ENCODE assay signal across 8 mouse cellular contexts in the genomic region with DNA sequence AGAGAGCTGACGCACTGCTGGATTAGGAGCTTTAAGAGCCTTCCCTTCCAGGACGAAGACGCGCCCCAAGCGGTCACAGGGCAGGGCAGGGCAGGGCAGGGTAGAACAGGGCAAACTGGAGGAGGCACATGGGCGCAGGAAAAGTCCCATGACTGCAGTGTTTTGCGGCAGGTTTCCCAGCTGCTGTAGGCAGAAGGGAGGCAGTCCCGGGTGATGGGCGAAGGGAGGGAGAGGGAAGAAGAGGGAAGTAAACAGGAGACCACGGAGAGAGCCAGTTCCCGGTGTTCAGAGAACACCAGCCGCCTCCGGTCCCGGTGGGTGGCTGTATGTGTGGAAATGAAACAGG. TPM values are rescaled to one million over a fixed set of nuclear protein-coding genes. Genes with fewer than 3 reads are reported as not detected.
DNase-seq lines count a peak whose midpoint lies in the region; ATAC-seq lines count a peak whose summit lies in the region.

No protein-coding gene starts in this region.

- peak; percentile 60 to 82 for DNase-seq in urinary bladder, adult 18-20 months (ENCODE audit: low spot score in 2 of 2)
- DNase-seq in urinary bladder, postnatal 10 days (ENCODE audit: low spot score) = no peak
- DNase-seq in liver, embryonic 11.5 days (ENCODE audit: low spot score) = no peak
- peak; percentile 29 for DNase-seq in splenic B cell, adult 2 months (ENCODE audit: low read depth, low spot score)

- H3K27ac ChIP-seq in heart, embryonic 12.5 days (ENCODE audit: poor library complexity, severe bottlenecking) = no peak overlapping the region
- peak overlapping the region; percentile 52 for H3K27ac ChIP-seq in kidney, embryonic 15.5 days
- no peak overlapping the region for H3K27ac ChIP-seq in liver, embryonic 11.5 days (ENCODE audit: low read depth, low read length)
- H3K27ac ChIP-seq in midbrain, embryonic 16.5 days (ENCODE audit: low read length) = no peak overlapping the region

- H3K4me3 ChIP-seq in heart, embryonic 12.5 days = peak overlapping the region; percentile 47
- H3K4me3 ChIP-seq in kidney, embryonic 15.5 days (replicated peaks) = peak overlapping the region; percentile 44
- H3K4me3 ChIP-seq in liver, embryonic 11.5 days (ENCODE audit: low read depth, low read length) = peak overlapping the region; percentile 49
- H3K4me3 ChIP-seq in midbrain, embryonic 16.5 days (ENCODE audit: low read depth, low read length) = peak overlapping the region; percentile 46; the same call in 1 of the 2 replicates

- no peaks in the 10 kb centered on the region for H3K36me3 ChIP-seq in heart, embryonic 12.5 days
- no peaks in the 10 kb centered on the region for H3K36me3 ChIP-seq in kidney, embryonic 15.5 days
- H3K36me3 ChIP-seq in liver, embryonic 11.5 days (ENCODE audit: control insufficient read depth, insufficient read depth, low read length) = no peaks in the 10 kb centered on the region
- H3K36me3 ChIP-seq in midbrain, embryonic 16.5 days (ENCODE audit: control insufficient read depth, insufficient read depth, low read length) = no peaks in the 10 kb centered on the region
- H3K36me3 ChIP-seq in splenic B cell, adult 2 months (ENCODE audit: control insufficient read depth, insufficient read depth, low read length, poor library complexity, severe bottlenecking) = no peaks in the 10 kb centered on the region

- H3K4me2 ChIP-seq in heart, embryonic 12.5 days = peak overlapping the region; percentile 93
- H3K4me2 ChIP-seq in kidney, embryonic 15.5 days = peak overlapping the region; percentile 80
- H3K4me2 ChIP-seq in liver, embryonic 11.5 days = peak overlapping the region; percentile 97
- H3K4me2 ChIP-seq in midbrain, embryonic 16.5 days (ENCODE audit: low read length) = peak overlapping the region; percentile 90

- no peaks in the 10 kb centered on the region for H3K9me3 ChIP-seq in heart, embryonic 12.5 days (replicated peaks)
- H3K9me3 ChIP-seq in kidney, embryonic 15.5 days (replicated peaks) = no peaks in the 10 kb centered on the region
- H3K9me3 ChIP-seq in liver, embryonic 11.5 days (ENCODE audit: control insufficient read depth, low read length) = no peaks in the 10 kb centered on the region
- no peaks in the 10 kb centered on the region for H3K9me3 ChIP-seq in midbrain, embryonic 16.5 days (replicated peaks; ENCODE audit: control insufficient read depth, low read length, poor library complexity, severe bottlenecking)

- H3K27me3 ChIP-seq in heart, embryonic 12.5 days (replicated peaks) = peaks cover 35% of the 10 kb centered on the region
- H3K27me3 ChIP-seq in kidney, embryonic 15.5 days = peaks cover 40% of the 10 kb centered on the region
- peaks cover 44% of the 10 kb centered on the region for H3K27me3 ChIP-seq in liver, embryonic 11.5 days (replicated peaks; ENCODE audit: control insufficient read depth, insufficient read depth, low read length)
- peaks cover 36% of the 10 kb centered on the region for H3K27me3 ChIP-seq in midbrain, embryonic 16.5 days (ENCODE audit: control insufficient read depth, insufficient read depth, low read depth, low read length)
- no peaks in the 10 kb centered on the region for H3K27me3 ChIP-seq in splenic B cell, adult 2 months (ENCODE audit: control insufficient read depth, insufficient read depth, low read length, poor library complexity, severe bottlenecking)

- peaks cover 24% of the 10 kb centered on the region; the same call in 1 of the 2 replicates for H3K4me1 ChIP-seq in heart, embryonic 12.5 days (replicated peaks)
- H3K4me1 ChIP-seq in kidney, embryonic 15.5 days = peaks cover 34% of the 10 kb centered on the region
- H3K4me1 ChIP-seq in liver, embryonic 11.5 days (replicated peaks; ENCODE audit: control insufficient read depth, insufficient read depth, low read length) = peaks cover 19% of the 10 kb centered on the region
- peaks cover 22% of the 10 kb centered on the region for H3K4me1 ChIP-seq in midbrain, embryonic 16.5 days (ENCODE audit: control insufficient read depth, insufficient read depth, low read length)

- WGBS in heart, embryonic 12.5 days = 3% methylated on average over 14 of the region's 14 CpGs
- 3% methylated on average over 14 of the region's 14 CpGs for WGBS in kidney, embryonic 15.5 days
- 4% methylated on average over 14 of the region's 14 CpGs for WGBS in liver, embryonic 11.5 days
- WGBS in midbrain, embryonic 16.5 days = 5% methylated on average over 14 of the region's 14 CpGs

- peak; percentile 63 for ATAC-seq in erythroid progenitor cell, adult 5-6 weeks (replicated peaks; ENCODE audit: low FRiP score, poor library complexity, severe bottlenecking)
- ATAC-seq in heart, embryonic 12.5 days (ENCODE audit: insufficient number of reproducible peaks, low FRiP score) = no peak
- ATAC-seq in kidney, embryonic 15.5 days (replicated peaks; ENCODE audit: low FRiP score) = peak; percentile 26
- ATAC-seq in liver, embryonic 11.5 days (replicated peaks; ENCODE audit: low FRiP score) = no peak
- ATAC-seq in midbrain, embryonic 16.5 days = peak; percentile 43; the same call in 1 of the 2 replicates

- H3K9ac ChIP-seq in heart, embryonic 12.5 days = no peak overlapping the region
- H3K9ac ChIP-seq in kidney, embryonic 15.5 days = no peak overlapping the region
- no peak overlapping the region for H3K9ac ChIP-seq in liver, embryonic 11.5 days (ENCODE audit: low read depth, low read length)
- peak overlapping the region; percentile 57; the same call in 1 of the 2 replicates for H3K9ac ChIP-seq in midbrain, embryonic 16.5 days (ENCODE audit: low read depth, low read length)

RNA-seq across cellular contexts. Expression of a gene that starts 7.0 kb away (rescaled TPM):
- 1.1 and 2.9 TPM in 2 replicates for total RNA-seq in erythroid progenitor cell, adult 5-6 weeks (2015; ENCODE audit: low replicate concordance)
- 4.2 and 4.5 TPM in 2 replicates for total RNA-seq in erythroid progenitor cell, adult 5-6 weeks (2017; ENCODE audit: low replicate concordance)
- 2.1 TPM in 2 replicates for polyA plus RNA-seq in heart, embryonic 12.5 days (2016; fragmentation: Nextera tagmentation; extraction: Ambion mirVana)
- polyA plus RNA-seq in kidney, embryonic 15.5 days (2015; fragmentation: Nextera tagmentation; extraction: Ambion mirVana) = 5.3 and 6.0 TPM in 2 replicates
- polyA plus RNA-seq in liver, embryonic 11.5 days (2014; fragmentation: Nextera tagmentation; extraction: Ambion mirVana) = 2.3 and 2.8 TPM in 2 replicates
- 2.3 and 3.1 TPM in 2 replicates for polyA plus RNA-seq in midbrain, embryonic 16.5 days (2015; fragmentation: Nextera tagmentation; extraction: Ambion mirVana)

Comparison
In these comparisons a context has a peak if more than half of its experiments do, and no peak if none do; other contexts are left out.
1. DNase-seq: peak in urinary bladder, adult 18-20 months (2 of 2) and splenic B cell, adult 2 months (single experiment); none in urinary bladder, postnatal 10 days (single experiment) and liver, embryonic 11.5 days (single experiment).
2. ATAC-seq: peak in erythroid progenitor cell, adult 5-6 weeks (single experiment), kidney, embryonic 15.5 days (single experiment) and midbrain, embryonic 16.5 days (single experiment); none in heart, embryonic 12.5 days (single experiment) and liver, embryonic 11.5 days (single experiment).
3. Peak in every context shown above with its lines, with median percentiles within 50 percentile points of each other: H3K4me2 ChIP-seq and H3K4me3 ChIP-seq.